10 mouse cellular contexts compared by ENCODE assay signal in the genomic region with DNA sequence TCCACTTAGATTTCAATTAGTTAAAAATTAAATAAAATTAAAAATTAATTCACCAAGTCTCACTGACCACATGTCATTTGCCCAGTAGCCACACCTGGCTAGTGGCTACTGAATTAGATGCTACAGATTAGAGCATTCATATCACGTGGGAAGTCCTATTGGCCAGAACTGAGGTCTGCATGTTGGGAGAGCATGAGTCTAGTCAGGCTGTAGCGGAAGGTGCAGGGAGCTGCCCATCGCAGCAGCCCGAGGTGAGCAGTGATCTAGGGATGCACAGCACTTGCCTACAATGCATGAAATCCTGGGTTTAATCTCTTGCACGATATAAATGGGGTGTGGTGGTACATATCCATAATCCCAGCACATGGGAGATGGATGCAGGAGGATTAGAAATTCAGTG.
A peak's percentile ranks its signal among the peaks of the same experiment; 100 is the strongest.
DNase-seq lines count a peak whose midpoint lies in the region; ATAC-seq lines count a peak whose summit lies in the region.
"Had no signal": no experiment of that assay in that cellular context is flagged by ENCODE, and none has a peak within 500 bp of the region (broad histone marks: within the 10 kb centered on the region; RNA-seq: fewer than 3 reads in every experiment).

No protein-coding gene starts in this region.

- no peak overlapping the region for H3K4me3 ChIP-seq in intestine, embryonic 16.5 days (ENCODE audit: low read length)
- H3K4me3 ChIP-seq in intestine, embryonic 15.5 days (replicated peaks) = no peak overlapping the region
- H3K4me3 ChIP-seq in forebrain, embryonic 15.5 days = no peak overlapping the region
- H3K4me3 ChIP-seq in midbrain, embryonic 10.5 days = no peak overlapping the region
- H3K4me3 ChIP-seq in stomach, embryonic 14.5 days (ENCODE audit: low read depth, low read length) = no peak overlapping the region

- no peaks in the 10 kb centered on the region for H3K27me3 ChIP-seq in intestine, embryonic 16.5 days (replicated peaks; ENCODE audit: control insufficient read depth, insufficient read depth, low read length)
- H3K27me3 ChIP-seq in intestine, embryonic 15.5 days (replicated peaks) = no peaks in the 10 kb centered on the region
- no peaks in the 10 kb centered on the region for H3K27me3 ChIP-seq in forebrain, embryonic 15.5 days
- no peaks in the 10 kb centered on the region for H3K27me3 ChIP-seq in midbrain, embryonic 10.5 days (ENCODE audit: low read depth, poor library complexity, severe bottlenecking)
- no peaks in the 10 kb centered on the region for H3K27me3 ChIP-seq in stomach, embryonic 14.5 days (ENCODE audit: control insufficient read depth, insufficient read depth, low read length)

- WGBS in intestine, embryonic 16.5 days = 85% methylated on average over 5 of the region's 5 CpGs
- WGBS in intestine, embryonic 15.5 days = 88% methylated on average over 5 of the region's 5 CpGs
- WGBS in forebrain, embryonic 15.5 days = 82% methylated on average over 5 of the region's 5 CpGs
- 88% methylated on average over 5 of the region's 5 CpGs for WGBS in midbrain, embryonic 10.5 days
- WGBS in stomach, embryonic 14.5 days = 87% methylated on average over 5 of the region's 5 CpGs

- no peak for DNase-seq in midbrain, embryonic 10.5 days (ENCODE audit: low spot score)
- DNase-seq in left cerebral cortex, adult 9 months (ENCODE audit: low spot score in 2 of 2) = no peak
- DNase-seq in spleen, adult 18-20 months = no peak
- no peak for DNase-seq in heart, adult 9 months (ENCODE audit: low spot score in 2 of 2)
- DNase-seq: kidney, postnatal 14 days; lung, postnatal 4 days had no signal

- H3K4me2 ChIP-seq in intestine, embryonic 16.5 days (ENCODE audit: low read depth, low read length) = no peak overlapping the region
- H3K4me2 ChIP-seq in intestine, embryonic 15.5 days (replicated peaks) = no peak overlapping the region
- no peak overlapping the region for H3K4me2 ChIP-seq in forebrain, embryonic 15.5 days (replicated peaks)
- H3K4me2 ChIP-seq in stomach, embryonic 14.5 days (replicated peaks; ENCODE audit: low read depth, low read length) = no peak overlapping the region

- no peaks in the 10 kb centered on the region for H3K9me3 ChIP-seq in intestine, embryonic 16.5 days (ENCODE audit: control insufficient read depth, low read length)
- H3K9me3 ChIP-seq in intestine, embryonic 15.5 days = no peaks in the 10 kb centered on the region
- no peaks in the 10 kb centered on the region for H3K9me3 ChIP-seq in forebrain, embryonic 15.5 days
- H3K9me3 ChIP-seq in midbrain, embryonic 10.5 days (replicated peaks) = no peaks in the 10 kb centered on the region
- H3K9me3 ChIP-seq in stomach, embryonic 14.5 days (ENCODE audit: control insufficient read depth, low read depth, low read length) = no peaks in the 10 kb centered on the region

- peak overlapping the region; percentile 3; the same call in 1 of the 2 replicates for H3K27ac ChIP-seq in intestine, embryonic 16.5 days (ENCODE audit: low read length)
- no peak overlapping the region for H3K27ac ChIP-seq in intestine, embryonic 15.5 days
- peak overlapping the region; percentile 98 for H3K27ac ChIP-seq in forebrain, embryonic 15.5 days (replicated peaks)
- peak overlapping the region; percentile 93 for H3K27ac ChIP-seq in midbrain, embryonic 10.5 days (replicated peaks)
- H3K27ac ChIP-seq in stomach, embryonic 14.5 days (ENCODE audit: low read length) = peak overlapping the region; percentile 94; the same call in 1 of the 2 replicates

- H3K36me3 ChIP-seq in intestine, embryonic 16.5 days (ENCODE audit: control insufficient read depth, insufficient read depth, low read length) = no peaks in the 10 kb centered on the region
- no peaks in the 10 kb centered on the region for H3K36me3 ChIP-seq in intestine, embryonic 15.5 days
- no peaks in the 10 kb centered on the region for H3K36me3 ChIP-seq in forebrain, embryonic 15.5 days
- H3K36me3 ChIP-seq in midbrain, embryonic 10.5 days = no peaks in the 10 kb centered on the region
- no peaks in the 10 kb centered on the region for H3K36me3 ChIP-seq in stomach, embryonic 14.5 days (ENCODE audit: control insufficient read depth, insufficient read depth, low read length)

- no peak overlapping the region for H3K9ac ChIP-seq in intestine, embryonic 16.5 days (ENCODE audit: low read depth, low read length)
- H3K9ac ChIP-seq in intestine, embryonic 15.5 days = no peak overlapping the region
- H3K9ac ChIP-seq in forebrain, embryonic 15.5 days (replicated peaks) = no peak overlapping the region
- no peak overlapping the region for H3K9ac ChIP-seq in stomach, embryonic 14.5 days (replicated peaks; ENCODE audit: low read depth, low read length)

- ATAC-seq in intestine, embryonic 16.5 days = no peak
- ATAC-seq in intestine, embryonic 15.5 days = no peak
- ATAC-seq in forebrain, embryonic 15.5 days (replicated peaks) = no peak
- ATAC-seq in stomach, embryonic 14.5 days (ENCODE audit: insufficient number of reproducible peaks, insufficient read depth, low FRiP score, low read depth) = no peak

- H3K4me1 ChIP-seq in intestine, embryonic 16.5 days (ENCODE audit: control insufficient read depth, insufficient read depth, low read length) = peaks cover 32% of the 10 kb centered on the region
- peaks cover 32% of the 10 kb centered on the region for H3K4me1 ChIP-seq in intestine, embryonic 15.5 days (replicated peaks)
- H3K4me1 ChIP-seq in forebrain, embryonic 15.5 days = peaks cover 54% of the 10 kb centered on the region
- peaks cover 55% of the 10 kb centered on the region for H3K4me1 ChIP-seq in midbrain, embryonic 10.5 days
- H3K4me1 ChIP-seq in stomach, embryonic 14.5 days (ENCODE audit: control insufficient read depth, insufficient read depth, low read length) = peaks cover 52% of the 10 kb centered on the region
